Mouse (Mus musculus) heart, embryonic 14.5 days (tissue): ENCODE data around the gene Dapk1. TPM values are rescaled to one million over a fixed set of nuclear protein-coding genes. Genes with fewer than 3 reads are reported as not detected.
A peak's percentile ranks its signal among the peaks of the same experiment; 100 is the strongest.

Experiments
- ATAC-seq: fragments of 200-750 bp; cut with Nextera tagmentation; 2 replicates; pipeline ENCODE4 v1.8.0; 2017; ENCODE audit warnings: low read depth, moderate TSS enrichment; ENCODE audit not compliant: insufficient number of reproducible peaks, insufficient read depth, low FRiP score
- H3K27ac ChIP-seq, 2 experiments: fragments of 200-500 bp in 1 of 2; fragments of 300-500 bp in 1 of 2; sonication (generic) in 1 of 2; replicated peaks in 1 of 2; 2 replicates each; pipeline ENCODE4 v1.5.1; 2012 to 2014; ENCODE audit warnings: low read depth in 2 of 2, low read length in 2 of 2, control low read depth in 1 of 2, mild to moderate bottlenecking in 1 of 2, mixed read lengths in 1 of 2; ENCODE audit not compliant: control insufficient read depth in 1 of 2, insufficient read depth in 1 of 2
- H3K27me3 ChIP-seq: fragments of 300-500 bp; sonication (generic); 2 replicates; pipeline ENCODE4 v1.6.1; 2014; ENCODE audit warnings: mild to moderate bottlenecking, low read length, control low read depth; ENCODE audit not compliant: control insufficient read depth, insufficient read depth
- H3K36me3 ChIP-seq: fragments of 300-500 bp; sonication (generic); 2 replicates; pipeline ENCODE4 v1.6.1; 2014; ENCODE audit warnings: mild to moderate bottlenecking, control low read depth, low read length, mixed read lengths; ENCODE audit not compliant: control insufficient read depth, insufficient read depth
- H3K4me1 ChIP-seq, 2 experiments: fragments of 200-500 bp in 1 of 2; fragments of 300-500 bp in 1 of 2; sonication (generic) in 1 of 2; 2 replicates each; pipeline ENCODE4 v1.6.1; 2012 to 2014; ENCODE audit warnings: low read length in 2 of 2, control low read depth in 1 of 2, mixed read lengths in 1 of 2; ENCODE audit not compliant: control insufficient read depth in 2 of 2, insufficient read depth in 2 of 2
- H3K4me2 ChIP-seq: fragments of 300-500 bp; sonication (generic); 2 replicates; pipeline ENCODE4 v1.6.1; 2014; ENCODE audit warnings: mild to moderate bottlenecking, low read length
- H3K4me3 ChIP-seq, 2 experiments: fragments of 200-500 bp in 1 of 2; fragments of 300-500 bp in 1 of 2; sonication (generic) in 1 of 2; 2 replicates each; pipeline ENCODE4 v1.5.1; 2012 to 2014; ENCODE audit warnings: low read length in 2 of 2, mild to moderate bottlenecking in 2 of 2, control low read depth in 1 of 2, low read depth in 1 of 2, moderate library complexity in 1 of 2; ENCODE audit not compliant: control insufficient read depth in 1 of 2, insufficient read depth in 1 of 2
- H3K9ac ChIP-seq: fragments of 300-500 bp; sonication (generic); 2 replicates; pipeline ENCODE4 v1.6.1; 2014; ENCODE audit warnings: mild to moderate bottlenecking, low read length
- H3K9me3 ChIP-seq: fragments of 300-500 bp; sonication (generic); 2 replicates; pipeline ENCODE4 v1.6.1; 2016; ENCODE audit warnings: low read length, control low read depth; ENCODE audit not compliant: control insufficient read depth
- WGBS: fragments of 180-500 bp; shearing (Covaris S2); extraction: QIAGEN DNeasy Blood & Tissue Kit; methylation state at CpG from one replicate; pipeline ENCODE4 v1.1.7; 2014; 5-methylcytosine and 5-hydroxymethylcytosine counted together
- polyA plus RNA-seq: library from polyadenylated mRNA; unstranded; fragments of >200 nt; fragmentation: Nextera tagmentation; extraction: Ambion mirVana; gene quantifications from 2 replicates; pipeline ENCODE4 v1.2.1, GENCODE M21; 2014

The Dapk1 gene
- polyA plus RNA-seq, 1 experiment from 2014 or later: 8.2 TPM

GRCm38 (mm10) chr13:60633945-60634344 lies 32.2 kb downstream of the Dapk1 start:
- no peak overlapping the region for H3K4me2 ChIP-seq
- ATAC-seq: 0 out of 2 replicates have a peak, but pooled peaks have one; percentile 45
- no peak overlapping the region for H3K9ac ChIP-seq
- H3K9me3 ChIP-seq: no peaks in the 10 kb centered on the region
- peaks cover 4 to 8% of the 10 kb centered on the region in 2 experiments for H3K4me1 ChIP-seq
- 33% methylated on average over 6 of the region's 6 CpGs for WGBS
- H3K36me3 ChIP-seq: no peaks in the 10 kb centered on the region
- no peak overlapping the region for H3K4me3 ChIP-seq
- H3K27me3 ChIP-seq: no peaks in the 10 kb centered on the region
- no peak overlapping the region; a peak in 1 of 4 replicates for H3K27ac ChIP-seq

- H3K27ac ChIP-seq: no peak overlapping the region
- no peak for ATAC-seq
- no peak overlapping the region for H3K4me3 ChIP-seq
- H3K4me2 ChIP-seq: no peak overlapping the region
- no peaks in the 10 kb centered on the region for H3K9me3 ChIP-seq
- H3K9ac ChIP-seq: no peak overlapping the region
- H3K27me3 ChIP-seq: no peaks in the 10 kb centered on the region
- WGBS: 52% methylated on average over 6 of the region's 6 CpGs
- H3K4me1 ChIP-seq: peaks cover 4 to 8% of the 10 kb centered on the region in 2 experiments; a peak in 3 of 4 replicates
- H3K36me3 ChIP-seq: no peaks in the 10 kb centered on the region
These were observed 33.9 kb downstream of the Dapk1 start for GRCm38 (mm10) chr13:60635636-60636035.

GRCm38 (mm10) chr13:60639482-60640055 lies 37.8 kb downstream of the Dapk1 start:
- Histone ChIP-seq H3K27me3 (no peaks in the 10 kb centered on the region), H3K4me2 (no peak overlapping the region), H3K9ac (no peak overlapping the region), H3K4me3 (no peak overlapping the region), H3K4me1 (0 out of 4 replicates have a peak, but pooled peaks cover 0 to 2% of the 10 kb centered on the region in 2 experiments), H3K9me3 (no peaks in the 10 kb centered on the region), H3K27ac (peak overlapping the region in 1 of 2 experiments; percentile 11; a peak in 1 of 4 replicates), H3K36me3 (no peaks in the 10 kb centered on the region)
- 75% methylated on average over 11 of the region's 11 CpGs for WGBS
- no peak for ATAC-seq

GRCm38 (mm10) chr13:60640420-60640819 lies 38.7 kb downstream of the Dapk1 start:
- Histone ChIP-seq H3K4me3 (no peak overlapping the region), H3K27ac (no peak overlapping the region), H3K27me3 (no peaks in the 10 kb centered on the region), H3K4me1 (0 out of 4 replicates have a peak, but pooled peaks cover 0 to 2% of the 10 kb centered on the region in 2 experiments), H3K36me3 (no peaks in the 10 kb centered on the region), H3K9me3 (no peaks in the 10 kb centered on the region), H3K9ac (no peak overlapping the region), H3K4me2 (no peak overlapping the region)
- WGBS: 79% methylated on average over 7 of the region's 7 CpGs
- no peak for ATAC-seq

GRCm38 (mm10) chr13:60644457-60644889 lies 42.7 kb downstream of the Dapk1 start:
- no peaks in the 10 kb centered on the region for H3K27me3 ChIP-seq
- no peak overlapping the region for H3K9ac ChIP-seq
- H3K4me1 ChIP-seq: 0 out of 4 replicates have a peak, but pooled peaks cover 0 to 2% of the 10 kb centered on the region in 2 experiments
- WGBS: 48% methylated on average over 5 of the region's 5 CpGs
- H3K9me3 ChIP-seq: no peaks in the 10 kb centered on the region
- no peaks in the 10 kb centered on the region for H3K36me3 ChIP-seq
- H3K4me2 ChIP-seq: no peak overlapping the region
- H3K4me3 ChIP-seq: no peak overlapping the region
- 0 out of 4 replicates have a peak overlapping the region, but pooled peaks of 1 of the 2 experiments have one; percentile 1 for H3K27ac ChIP-seq
- no peak; the same call in 1 of the 2 replicates for ATAC-seq

GRCm38 (mm10) chr13:60646791-60647190 lies 45.0 kb downstream of the Dapk1 start:
- Histone ChIP-seq H3K4me3 (no peak overlapping the region), H3K9ac (no peak overlapping the region), H3K27ac (no peak overlapping the region), H3K4me2 (no peak overlapping the region), H3K36me3 (no peaks in the 10 kb centered on the region), H3K4me1 (0 out of 4 replicates have a peak, but pooled peaks cover 0 to 2% of the 10 kb centered on the region in 2 experiments), H3K9me3 (no peaks in the 10 kb centered on the region), H3K27me3 (no peaks in the 10 kb centered on the region)
- ATAC-seq: no peak
- WGBS: 97% methylated on average over 3 of the region's 3 CpGs

- no peak overlapping the region for H3K27ac ChIP-seq
- ATAC-seq: no peak
- H3K27me3 ChIP-seq: no peaks in the 10 kb centered on the region
- H3K4me2 ChIP-seq: no peak overlapping the region
- peaks cover 0 to 2% of the 10 kb centered on the region in 2 experiments; a peak in 1 of 4 replicates for H3K4me1 ChIP-seq
- no peak overlapping the region for H3K9ac ChIP-seq
- WGBS: 78% methylated on average over 5 of the region's 5 CpGs
- H3K9me3 ChIP-seq: no peaks in the 10 kb centered on the region
- no peak overlapping the region for H3K4me3 ChIP-seq
- H3K36me3 ChIP-seq: no peaks in the 10 kb centered on the region
These were observed 46.6 kb downstream of the Dapk1 start for GRCm38 (mm10) chr13:60648350-60648749.
